Mouse (Mus musculus): ENCODE data around the gene Kcnc1. TPM values are rescaled to one million over a fixed set of nuclear protein-coding genes. Genes with fewer than 3 reads are reported as not detected.
A peak's percentile ranks its signal among the peaks of the same experiment; 100 is the strongest.

The Kcnc1 gene
- 0.58 and 0.69 TPM in 2 replicates for polyA plus RNA-seq (2016; fragmentation: Nextera tagmentation; extraction: Ambion mirVana)

DNA sequence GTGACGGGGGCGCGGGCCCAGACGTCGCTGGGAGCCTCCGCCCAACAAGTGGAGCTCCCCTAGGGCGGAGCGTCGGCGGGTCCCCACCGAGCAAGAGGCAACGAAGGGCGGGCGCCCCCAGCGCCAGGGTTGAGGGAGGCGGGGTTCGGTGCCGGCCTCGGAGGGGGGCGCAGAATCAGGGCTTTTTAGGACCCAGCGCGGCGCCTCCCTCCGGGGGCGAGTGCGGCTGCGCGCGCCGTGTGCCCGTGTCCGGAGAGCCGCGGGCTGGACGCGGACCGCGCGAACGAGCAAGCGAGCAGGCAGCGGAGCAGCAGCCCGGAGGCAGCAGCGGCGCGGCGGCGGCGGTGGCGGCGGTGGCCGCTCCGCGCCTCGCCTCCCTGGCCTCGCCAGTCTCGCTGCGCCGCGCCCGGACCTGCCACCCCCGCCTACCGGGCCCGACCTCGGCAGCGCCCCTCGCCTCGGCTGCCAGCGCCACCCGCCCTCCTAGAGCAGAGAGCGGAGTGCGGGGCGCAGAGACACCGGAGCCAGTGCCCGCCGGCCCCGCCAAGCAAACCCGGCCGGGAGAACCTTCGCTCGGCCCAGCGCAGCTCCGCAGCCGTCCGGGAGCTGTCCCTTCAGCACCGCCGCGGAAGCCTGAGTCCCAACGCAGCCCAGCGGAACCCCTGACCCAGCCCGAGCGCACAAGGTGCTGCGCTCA lies at the start of gene Kcnc1:
Gene Kcnc1, plus strand, starts transcription at position 267 of the 697 bp plus-strand sequence.
- under 1% methylated on average over 82 of the region's 93 CpGs for WGBS
- H3K4me1 ChIP-seq: peaks cover 30% of the 10 kb centered on the region
- peaks cover 93% of the 10 kb centered on the region for H3K27me3 ChIP-seq (replicated peaks; ENCODE audit: low read depth, poor library complexity, severe bottlenecking)
- peak within 1 kb of the TSS; percentile 40; the same call in 1 of the 2 replicates for H3K27ac ChIP-seq (replicated peaks)
- no peaks in the 10 kb centered on the region for H3K9me3 ChIP-seq
- no peaks in the 10 kb centered on the region for H3K36me3 ChIP-seq (replicated peaks)
- DNase-seq (ENCODE audit: low spot score): peak; percentile 90
- H3K4me3 ChIP-seq: peak within 1 kb of the TSS; percentile 66

DNA sequence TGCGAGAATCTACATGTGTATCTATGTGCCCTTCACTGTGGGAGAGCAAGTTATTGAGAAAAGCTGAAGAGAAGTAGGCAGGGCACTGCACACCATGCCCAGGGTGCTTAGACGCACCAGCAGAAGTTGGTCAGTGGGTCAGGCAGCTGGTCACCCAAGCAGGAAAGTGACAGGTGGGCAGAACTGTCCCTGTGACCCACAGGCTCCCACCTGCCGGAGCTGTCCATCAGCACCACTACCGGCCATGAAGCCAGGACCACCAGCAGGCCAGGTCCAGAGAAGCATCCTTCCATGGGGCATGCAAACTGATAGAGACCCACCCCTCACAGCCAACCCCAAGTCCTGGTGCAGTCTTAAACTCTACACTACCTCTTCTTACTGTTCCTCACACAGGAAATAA lies 48.6 kb upstream of the Kcnc1 start:
- peak; percentile 42 for DNase-seq (ENCODE audit: low spot score)
- WGBS: 63% methylated on average over 4 of the region's 4 CpGs
- Histone ChIP-seq H3K4me3 (no peak overlapping the region), H3K4me1 (peaks cover 7% of the 10 kb centered on the region), H3K27me3 (replicated peaks; ENCODE audit: low read depth, poor library complexity, severe bottlenecking) (peaks cover 51% of the 10 kb centered on the region), H3K27ac (replicated peaks) (no peak overlapping the region), H3K9me3 (no peaks in the 10 kb centered on the region), H3K36me3 (replicated peaks) (no peaks in the 10 kb centered on the region)

DNA sequence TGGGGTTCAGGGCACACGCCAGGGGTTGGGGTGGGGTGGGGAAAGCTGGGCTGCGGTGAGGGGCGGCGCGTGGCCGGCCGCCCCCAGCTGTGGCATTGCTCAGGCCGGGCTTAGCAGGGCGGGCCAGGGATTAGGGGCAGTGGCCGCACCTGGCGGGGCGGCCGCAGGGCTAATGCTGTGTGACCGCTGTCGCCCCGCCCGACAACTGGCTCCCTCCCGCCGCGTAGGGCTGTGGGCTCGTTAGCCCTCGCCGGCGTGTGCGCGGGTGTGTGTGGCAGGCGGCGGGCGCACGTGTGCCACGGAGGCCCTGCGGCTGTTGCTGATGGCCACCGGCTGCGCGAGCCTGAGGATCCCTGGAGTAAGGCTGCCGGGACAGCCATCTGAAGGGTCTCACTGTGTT lies 47.5 kb upstream of the Kcnc1 start:
- H3K4me3 ChIP-seq: peak overlapping the region; percentile 32
- peaks cover 11% of the 10 kb centered on the region for H3K4me1 ChIP-seq
- H3K36me3 ChIP-seq (replicated peaks): no peaks in the 10 kb centered on the region
- H3K9me3 ChIP-seq: no peaks in the 10 kb centered on the region
- peaks cover 51% of the 10 kb centered on the region for H3K27me3 ChIP-seq (replicated peaks; ENCODE audit: low read depth, poor library complexity, severe bottlenecking)
- no peak overlapping the region for H3K27ac ChIP-seq (replicated peaks)
- peak; percentile 10 for DNase-seq (ENCODE audit: low spot score)
- 3% methylated on average over 36 of the region's 36 CpGs for WGBS

DNA sequence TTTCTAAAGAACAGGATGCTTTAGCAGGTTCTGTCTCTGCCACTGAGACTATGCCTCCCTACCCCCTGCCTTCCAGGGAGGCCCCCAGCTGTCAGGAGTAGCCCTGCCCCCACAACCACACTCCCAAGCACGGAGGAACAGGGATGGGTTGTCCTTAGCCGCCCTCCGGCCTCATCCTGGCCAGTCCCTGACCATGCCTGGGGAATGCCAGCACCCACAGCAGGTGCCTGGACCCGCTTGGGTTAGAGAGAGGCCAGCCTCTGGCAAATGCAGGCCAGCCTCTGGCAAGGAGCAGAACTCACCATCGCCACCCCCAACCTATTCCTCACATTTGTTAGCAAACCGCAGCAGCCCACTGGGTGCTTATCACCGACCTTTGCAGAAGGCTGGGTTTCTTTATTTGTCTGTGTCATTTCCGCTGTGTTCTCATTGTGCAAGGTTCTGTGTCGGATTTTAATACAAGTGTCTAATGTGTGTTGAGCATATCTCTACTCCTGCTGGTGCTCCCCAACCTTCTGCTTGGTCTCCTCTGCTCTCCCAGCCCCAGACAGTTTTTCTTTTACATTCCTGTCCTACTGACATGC lies 46.1 kb upstream of the Kcnc1 start:
- Histone ChIP-seq H3K4me1 (peaks cover 11% of the 10 kb centered on the region), H3K9me3 (no peaks in the 10 kb centered on the region), H3K27ac (replicated peaks) (no peak overlapping the region), H3K36me3 (replicated peaks) (no peaks in the 10 kb centered on the region), H3K4me3 (no peak overlapping the region), H3K27me3 (replicated peaks; ENCODE audit: low read depth, poor library complexity, severe bottlenecking) (peaks cover 51% of the 10 kb centered on the region)
- DNase-seq (ENCODE audit: low spot score): no peak
- WGBS: 52% methylated on average over 9 of the region's 9 CpGs

DNA sequence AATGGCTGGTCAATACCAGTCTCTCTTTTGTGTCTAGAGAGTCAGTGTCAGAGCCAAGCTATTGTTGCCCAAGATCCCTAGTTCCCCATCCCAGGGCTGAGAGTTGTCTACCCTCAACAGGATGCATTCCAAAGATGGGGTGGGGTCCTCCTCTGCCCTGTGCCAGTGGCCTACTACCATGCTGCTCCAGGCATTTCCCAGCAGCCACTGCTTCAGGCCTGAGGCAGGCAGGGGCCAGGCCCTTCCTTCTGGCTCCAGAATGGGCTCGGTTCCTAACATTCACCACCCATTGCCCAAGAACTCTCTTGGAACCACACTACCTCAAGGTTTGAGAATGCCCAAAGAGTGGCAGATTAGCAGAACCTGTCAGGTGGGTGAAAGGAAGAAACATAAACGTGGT lies 43.5 kb upstream of the Kcnc1 start:
- DNase-seq (ENCODE audit: low spot score): no peak
- Histone ChIP-seq H3K4me1 (peaks cover 11% of the 10 kb centered on the region), H3K27me3 (replicated peaks; ENCODE audit: low read depth, poor library complexity, severe bottlenecking) (peaks cover 38% of the 10 kb centered on the region), H3K27ac (replicated peaks) (no peak overlapping the region), H3K36me3 (replicated peaks) (no peaks in the 10 kb centered on the region), H3K4me3 (no peak overlapping the region), H3K9me3 (no peaks in the 10 kb centered on the region)
- 70% methylated on average over 2 of the region's 2 CpGs for WGBS

DNA sequence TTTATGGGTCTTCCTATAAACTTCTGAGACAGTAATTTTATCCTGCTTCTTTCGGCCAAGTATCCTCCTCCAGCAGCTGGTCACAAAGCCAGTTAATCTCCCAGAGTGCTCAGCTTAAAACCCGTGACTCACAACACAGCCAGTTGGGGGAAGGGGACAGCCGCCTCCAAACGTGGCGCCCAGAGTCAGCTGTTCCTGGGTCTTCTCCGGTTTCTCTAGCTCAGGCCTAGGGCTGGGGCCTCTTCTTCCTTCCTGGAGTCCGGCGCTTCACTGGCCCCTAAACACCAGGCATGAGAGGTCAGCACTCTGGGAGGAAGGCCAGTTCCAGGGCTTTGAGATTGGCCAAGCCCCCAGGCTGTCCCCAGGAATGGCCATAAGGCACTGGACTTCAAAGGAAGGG lies 43.1 kb upstream of the Kcnc1 start:
- no peak overlapping the region for H3K27ac ChIP-seq (replicated peaks)
- 46% methylated on average over 8 of the region's 8 CpGs for WGBS
- no peaks in the 10 kb centered on the region for H3K9me3 ChIP-seq
- peaks cover 33% of the 10 kb centered on the region for H3K27me3 ChIP-seq (replicated peaks; ENCODE audit: low read depth, poor library complexity, severe bottlenecking)
- peaks cover 11% of the 10 kb centered on the region for H3K4me1 ChIP-seq
- no peaks in the 10 kb centered on the region for H3K36me3 ChIP-seq (replicated peaks)
- no peak overlapping the region for H3K4me3 ChIP-seq
- DNase-seq (ENCODE audit: low spot score): peak; percentile 20

DNA sequence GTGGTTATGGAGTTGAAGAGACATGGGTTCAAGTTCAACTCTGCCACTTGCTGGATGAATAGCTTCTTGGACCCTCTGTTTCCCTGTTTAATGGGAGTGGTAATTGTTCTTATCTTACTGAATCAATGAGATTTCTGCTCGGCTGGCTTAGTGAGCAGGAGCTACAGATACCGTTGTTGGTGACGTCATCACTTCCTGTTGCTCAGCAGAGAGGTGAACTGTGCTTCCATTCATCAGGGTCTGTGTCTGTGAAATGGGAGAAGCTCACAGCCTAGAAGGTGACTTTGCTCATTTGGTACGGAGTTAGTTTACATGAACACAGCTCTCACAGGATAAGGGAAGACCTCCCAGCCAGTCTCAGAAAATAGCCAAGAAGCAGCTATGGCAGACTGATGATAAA lies 42.4 kb upstream of the Kcnc1 start:
- Histone ChIP-seq H3K4me1 (peaks cover 7% of the 10 kb centered on the region), H3K36me3 (replicated peaks) (no peaks in the 10 kb centered on the region), H3K27me3 (replicated peaks; ENCODE audit: low read depth, poor library complexity, severe bottlenecking) (peaks cover 27% of the 10 kb centered on the region), H3K9me3 (no peaks in the 10 kb centered on the region), H3K4me3 (no peak overlapping the region), H3K27ac (replicated peaks) (no peak overlapping the region)
- 56% methylated on average over 4 of the region's 4 CpGs for WGBS
- no peak for DNase-seq (ENCODE audit: low spot score)

DNA sequence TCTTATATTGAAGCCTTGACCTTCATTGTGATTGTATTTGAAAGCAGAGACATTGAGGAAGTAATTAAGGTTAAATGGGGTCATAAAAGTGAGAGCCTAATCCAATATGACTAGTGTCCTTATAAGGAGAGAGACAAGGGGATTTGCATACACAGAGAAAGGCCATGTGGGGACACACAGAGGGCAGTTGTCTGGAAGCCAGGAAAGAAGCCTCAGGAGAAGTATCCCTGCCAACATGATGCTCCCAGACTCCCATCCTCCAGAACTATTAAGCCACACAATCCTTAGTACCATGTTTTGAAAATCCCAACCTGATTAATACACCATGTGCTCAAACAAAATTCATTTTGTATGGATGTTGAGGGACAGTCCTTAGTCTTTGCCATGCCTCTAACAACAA lies 34.5 kb upstream of the Kcnc1 start:
- H3K27me3 ChIP-seq (replicated peaks; ENCODE audit: low read depth, poor library complexity, severe bottlenecking): 0 out of 2 replicates have a peak, but pooled peaks cover 4% of the 10 kb centered on the region
- DNase-seq (ENCODE audit: low spot score): no peak
- no peaks in the 10 kb centered on the region for H3K36me3 ChIP-seq (replicated peaks)
- H3K4me1 ChIP-seq: no peaks in the 10 kb centered on the region
- no peaks in the 10 kb centered on the region for H3K9me3 ChIP-seq
- no peak overlapping the region for H3K27ac ChIP-seq (replicated peaks)
- H3K4me3 ChIP-seq: no peak overlapping the region

DNA sequence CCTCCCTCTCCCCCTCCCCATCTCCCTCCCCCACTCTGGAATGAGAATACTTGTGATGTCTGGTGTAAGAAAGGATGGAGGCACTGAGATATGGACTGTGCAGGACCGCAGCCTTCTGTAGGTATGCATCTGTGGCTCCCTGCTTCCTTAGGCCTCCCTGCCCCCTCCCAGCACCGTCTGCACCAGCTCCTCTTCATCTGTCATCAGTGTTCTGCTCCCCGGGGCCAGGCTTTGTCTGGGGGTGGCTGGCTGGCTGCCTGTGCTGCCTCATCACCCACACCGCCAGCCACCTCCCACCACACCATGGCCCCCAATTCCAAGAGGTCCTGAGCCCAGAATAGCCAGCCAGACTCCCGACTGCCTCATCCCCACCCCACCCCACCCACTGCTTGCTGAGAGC lies 32.1 kb upstream of the Kcnc1 start:
- H3K36me3 ChIP-seq (replicated peaks): no peaks in the 10 kb centered on the region
- H3K27me3 ChIP-seq (replicated peaks; ENCODE audit: low read depth, poor library complexity, severe bottlenecking): peaks cover 4% of the 10 kb centered on the region; the same call in 1 of the 2 replicates
- H3K4me3 ChIP-seq: no peak overlapping the region
- H3K9me3 ChIP-seq: no peaks in the 10 kb centered on the region
- no peak for DNase-seq (ENCODE audit: low spot score)
- H3K4me1 ChIP-seq: no peaks in the 10 kb centered on the region
- 53% methylated on average over 5 of the region's 5 CpGs for WGBS
- no peak overlapping the region for H3K27ac ChIP-seq (replicated peaks)

DNA sequence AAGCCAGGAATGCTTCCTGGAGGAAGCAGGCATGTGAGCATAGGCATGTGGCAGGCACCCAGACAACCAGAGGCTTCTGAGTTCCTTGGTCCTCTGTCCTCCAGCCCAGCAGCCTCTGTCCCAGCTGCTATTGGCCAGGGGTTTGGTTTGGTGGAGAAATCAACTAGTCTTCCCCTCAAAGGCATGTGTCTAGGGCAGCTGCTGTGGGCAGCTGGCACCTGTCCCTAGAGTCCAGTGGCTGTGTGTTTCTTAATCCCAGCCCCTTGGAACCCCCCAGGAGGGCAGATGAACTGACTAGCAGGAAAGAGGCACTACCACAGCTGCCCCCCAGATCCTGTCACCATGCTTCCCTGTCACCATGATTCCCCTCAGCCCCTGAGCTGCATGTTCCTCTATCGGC lies 30.5 kb upstream of the Kcnc1 start:
- Histone ChIP-seq H3K4me3 (no peak overlapping the region), H3K27ac (replicated peaks) (no peak overlapping the region), H3K27me3 (replicated peaks; ENCODE audit: low read depth, poor library complexity, severe bottlenecking) (peaks cover 8% of the 10 kb centered on the region; the same call in 1 of the 2 replicates), H3K4me1 (no peaks in the 10 kb centered on the region), H3K9me3 (no peaks in the 10 kb centered on the region), H3K36me3 (replicated peaks) (no peaks in the 10 kb centered on the region)
- 89% methylated on average over 1 of the region's 1 CpGs for WGBS
- no peak for DNase-seq (ENCODE audit: low spot score)

DNA sequence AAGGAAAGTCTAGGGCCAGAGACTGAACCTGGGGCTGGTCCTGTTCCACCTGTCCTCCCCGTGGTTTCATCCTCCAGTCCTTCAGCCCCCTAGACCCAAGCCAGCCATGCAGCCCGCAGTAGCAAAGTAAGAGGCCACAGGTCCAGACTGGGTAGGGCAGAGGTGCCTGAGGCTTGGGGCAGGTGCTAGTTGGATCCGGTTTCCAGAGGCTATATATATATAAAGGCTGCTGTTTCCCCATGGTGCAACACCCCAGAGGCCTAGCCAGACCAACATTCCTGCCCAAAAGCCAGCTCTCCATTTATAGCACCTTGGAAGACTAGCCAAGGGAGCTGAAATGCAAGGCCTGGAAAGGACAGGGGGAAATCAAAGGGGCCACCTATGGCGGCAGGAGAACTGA lies 25.2 kb upstream of the Kcnc1 start:
- 76% methylated on average over 4 of the region's 4 CpGs for WGBS
- Histone ChIP-seq H3K36me3 (replicated peaks) (no peaks in the 10 kb centered on the region), H3K27me3 (replicated peaks; ENCODE audit: low read depth, poor library complexity, severe bottlenecking) (peaks cover 51% of the 10 kb centered on the region), H3K27ac (replicated peaks) (no peak overlapping the region), H3K4me1 (peaks cover 1% of the 10 kb centered on the region), H3K9me3 (no peaks in the 10 kb centered on the region), H3K4me3 (no peak overlapping the region)
- DNase-seq (ENCODE audit: low spot score): no peak

DNA sequence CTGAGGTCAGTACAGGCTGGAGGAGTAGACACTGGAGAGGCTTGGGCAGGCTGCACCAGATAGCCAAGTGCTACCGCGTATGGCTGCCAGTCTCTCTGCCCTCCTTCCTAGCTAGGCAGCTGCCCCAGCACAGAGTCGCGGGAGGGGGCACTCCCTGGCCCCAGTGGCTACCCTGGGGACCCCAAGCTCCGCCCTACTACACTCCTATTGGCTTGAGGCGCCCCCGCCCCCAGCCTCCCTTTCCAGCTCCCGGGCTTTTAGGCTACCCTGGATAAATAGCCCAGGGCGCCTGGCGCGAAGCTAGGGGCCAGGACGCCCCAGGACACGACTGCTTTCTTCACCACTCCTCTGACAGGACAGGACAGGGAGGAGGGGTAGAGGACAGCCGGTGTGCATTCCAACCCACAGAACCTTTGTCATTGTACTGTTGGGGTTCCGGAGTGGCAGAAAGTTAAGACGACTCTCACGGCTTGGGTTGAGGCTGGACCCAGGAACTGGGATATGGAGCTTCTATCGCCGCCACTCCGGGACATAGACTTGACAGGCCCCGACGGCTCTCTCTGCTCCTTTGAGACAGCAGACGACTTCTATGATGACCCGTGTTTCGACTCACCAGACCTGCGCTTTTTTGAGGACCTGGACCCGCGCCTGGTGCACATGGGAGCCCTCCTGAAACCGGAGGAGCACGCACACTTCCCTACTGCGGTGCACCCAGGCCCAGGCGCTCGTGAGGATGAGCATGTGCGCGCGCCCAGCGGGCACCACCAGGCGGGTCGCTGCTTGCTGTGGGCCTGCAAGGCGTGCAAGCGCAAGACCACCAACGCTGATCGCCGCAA lies 19.9 kb upstream of the Kcnc1 start, which contains the start of gene Myod1:
Gene Myod1, plus strand, starts transcription at position 303 of the 836 bp plus-strand sequence.
- Histone ChIP-seq H3K36me3 (replicated peaks) (no peaks in the 10 kb centered on the region), H3K4me1 (peaks cover 22% of the 10 kb centered on the region), H3K27me3 (replicated peaks; ENCODE audit: low read depth, poor library complexity, severe bottlenecking) (peaks cover 91% of the 10 kb centered on the region), H3K4me3 (peak within 1 kb of the TSS; percentile 46), H3K9me3 (no peaks in the 10 kb centered on the region), H3K27ac (replicated peaks) (no peak within 1 kb of the TSS)
- 4% methylated on average over 44 of the region's 44 CpGs for WGBS
- peak; percentile 37 for DNase-seq (ENCODE audit: low spot score)
